Mouse (Mus musculus) ZHBTc4 (cell line): ENCODE measurements around the gene Supt16.
A peak's percentile ranks its signal among the peaks of the same experiment; 100 is the strongest.

Experiments used
- DNase-seq: peaks from one replicate; pipeline ENCODE4 v3.0.0-alpha.2; 2011; ENCODE audit warnings: low read depth, low spot score

Gene Supt16

GRCm38 (mm10) chr14:52146540-52146939, 50.7 kb downstream of the Supt16 start:
- peak; percentile 79 for DNase-seq

- no peak for DNase-seq
Observed at GRCm38 (mm10) chr14:52144165-52144564, 53.1 kb downstream of the Supt16 start.

GRCm38 (mm10) chr14:52141445-52142127, 55.6 kb downstream of the Supt16 start:
- DNase-seq = no peak

GRCm38 (mm10) chr14:52140577-52141444, 56.4 kb downstream of the Supt16 start:
- DNase-seq = no peak

- no peak for DNase-seq
Observed at GRCm38 (mm10) chr14:52133584-52133983, 63.6 kb downstream of the Supt16 start.

- DNase-seq = no peak
Observed at GRCm38 (mm10) chr14:52124636-52125035, 72.6 kb downstream of the Supt16 start.

- peak; percentile 74 for DNase-seq
Observed at GRCm38 (mm10) chr14:52123918-52124317, 73.3 kb downstream of the Supt16 start.

- no peak for DNase-seq
Observed at GRCm38 (mm10) chr14:52120169-52120568, 77.0 kb downstream of the Supt16 start.

- peak; percentile 87 for DNase-seq
Observed at GRCm38 (mm10) chr14:52118823-52119608, 78.2 kb downstream of the Supt16 start.

- no peak for DNase-seq
Observed at GRCm38 (mm10) chr14:52118456-52118822, 78.8 kb downstream of the Supt16 start.

- peak; percentile 34 for DNase-seq
Observed at GRCm38 (mm10) chr14:52117241-52117640, 80.0 kb downstream of the Supt16 start.

GRCm38 (mm10) chr14:52114101-52114500, 83.1 kb downstream of the Supt16 start:
- DNase-seq = peak; percentile 74
